Mouse (Mus musculus): ENCODE results near the gene Znrf3. TPM values are rescaled to one million over a fixed set of nuclear protein-coding genes. Genes with fewer than 3 reads are reported as not detected.

Znrf3 gene
- polyA plus RNA-seq, 1 experiment from 2014 or later = 4.9 TPM

GRCm38 (mm10) chr11:5346845-5347640 is 97.6 kb downstream of the Znrf3 start:
- DNase-seq (ENCODE audit: low spot score) = no peak
- no peak overlapping the region for H3K4me2 ChIP-seq (ENCODE audit: low read length)
- H3K9ac ChIP-seq (ENCODE audit: low read length) = no peak overlapping the region
- H3K4me3 ChIP-seq (ENCODE audit: low read depth, low read length) = no peak overlapping the region
- H3K27me3 ChIP-seq (replicated peaks; ENCODE audit: control insufficient read depth, insufficient read depth, low read length) = no peaks in the 10 kb centered on the region
- H3K9me3 ChIP-seq (replicated peaks; ENCODE audit: control insufficient read depth, low read length) = no peaks in the 10 kb centered on the region
- no peak overlapping the region for H3K27ac ChIP-seq (ENCODE audit: low read depth, low read length)
- H3K36me3 ChIP-seq (ENCODE audit: control insufficient read depth, insufficient read depth, low read length) = no peaks in the 10 kb centered on the region
- 48% methylated on average over 4 of the region's 4 CpGs for WGBS
- ATAC-seq = no peak
- H3K4me1 ChIP-seq (ENCODE audit: control insufficient read depth, insufficient read depth, low read length) = no peaks in the 10 kb centered on the region

DNA sequence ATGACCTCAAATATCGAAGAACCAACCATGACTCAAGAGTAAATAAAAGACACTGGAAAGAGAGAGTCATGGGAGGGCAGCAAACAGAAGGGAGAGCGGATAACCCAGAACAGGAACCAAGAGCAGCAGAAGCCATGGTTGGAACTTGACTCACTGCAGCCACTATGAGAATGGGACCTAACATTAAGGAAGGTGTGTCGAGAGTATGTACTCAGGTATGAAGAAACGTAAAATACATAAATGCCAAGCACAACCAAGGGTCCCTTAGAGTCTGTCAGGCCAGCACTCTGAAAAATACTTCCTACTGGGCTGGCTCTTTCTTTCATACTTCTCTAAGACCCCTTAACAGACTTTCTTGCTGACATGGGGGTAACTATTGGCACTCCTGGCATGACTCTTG is 100.9 kb downstream of the Znrf3 start:
- 97% methylated on average over 4 of the region's 4 CpGs for WGBS
- no peak overlapping the region for H3K27ac ChIP-seq (ENCODE audit: low read depth, low read length)
- H3K4me3 ChIP-seq (ENCODE audit: low read depth, low read length) = no peak overlapping the region
- no peak overlapping the region for H3K9ac ChIP-seq (ENCODE audit: low read length)
- no peak for ATAC-seq
- H3K9me3 ChIP-seq (replicated peaks; ENCODE audit: control insufficient read depth, low read length) = no peaks in the 10 kb centered on the region
- H3K4me2 ChIP-seq (ENCODE audit: low read length) = no peak overlapping the region
- no peaks in the 10 kb centered on the region for H3K27me3 ChIP-seq (replicated peaks; ENCODE audit: control insufficient read depth, insufficient read depth, low read length)
- H3K36me3 ChIP-seq (ENCODE audit: control insufficient read depth, insufficient read depth, low read length) = no peaks in the 10 kb centered on the region
- no peaks in the 10 kb centered on the region for H3K4me1 ChIP-seq (ENCODE audit: control insufficient read depth, insufficient read depth, low read length)
- DNase-seq (ENCODE audit: low spot score) = no peak

DNA sequence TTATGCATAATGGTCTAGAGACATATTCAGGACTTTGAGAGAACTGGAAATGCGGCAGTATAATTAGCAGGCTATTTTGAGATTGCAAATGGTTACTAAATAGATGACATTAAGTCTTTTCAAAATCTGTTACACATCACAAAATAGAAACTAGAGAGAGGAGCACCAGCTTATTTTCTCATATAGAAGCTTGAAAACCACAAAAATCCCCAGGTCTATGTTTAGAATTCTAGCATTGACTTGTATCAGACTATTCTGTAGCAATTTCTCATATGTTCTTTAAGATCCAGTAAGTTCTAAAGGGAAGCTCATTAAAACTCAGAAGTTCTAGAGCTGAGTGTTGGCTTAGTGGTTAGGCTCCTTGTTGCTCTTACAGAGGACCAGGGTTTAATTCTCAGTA is 104.9 kb downstream of the Znrf3 start:
- H3K36me3 ChIP-seq (ENCODE audit: control insufficient read depth, insufficient read depth, low read length) = 0 out of 2 replicates have a peak, but pooled peaks cover under 1% of the 10 kb centered on the region
- WGBS = 89% methylated on average over 1 of the region's 1 CpGs
- no peak overlapping the region for H3K27ac ChIP-seq (ENCODE audit: low read depth, low read length)
- ATAC-seq (no peak), DNase-seq (ENCODE audit: low spot score) (no peak)
- no peaks in the 10 kb centered on the region for H3K27me3 ChIP-seq (replicated peaks; ENCODE audit: control insufficient read depth, insufficient read depth, low read length)
- no peaks in the 10 kb centered on the region for H3K4me1 ChIP-seq (ENCODE audit: control insufficient read depth, insufficient read depth, low read length)
- no peak overlapping the region for H3K4me2 ChIP-seq (ENCODE audit: low read length)
- H3K9ac ChIP-seq (ENCODE audit: low read length) = no peak overlapping the region
- no peak overlapping the region for H3K4me3 ChIP-seq (ENCODE audit: low read depth, low read length)
- no peaks in the 10 kb centered on the region for H3K9me3 ChIP-seq (replicated peaks; ENCODE audit: control insufficient read depth, low read length)

DNA sequence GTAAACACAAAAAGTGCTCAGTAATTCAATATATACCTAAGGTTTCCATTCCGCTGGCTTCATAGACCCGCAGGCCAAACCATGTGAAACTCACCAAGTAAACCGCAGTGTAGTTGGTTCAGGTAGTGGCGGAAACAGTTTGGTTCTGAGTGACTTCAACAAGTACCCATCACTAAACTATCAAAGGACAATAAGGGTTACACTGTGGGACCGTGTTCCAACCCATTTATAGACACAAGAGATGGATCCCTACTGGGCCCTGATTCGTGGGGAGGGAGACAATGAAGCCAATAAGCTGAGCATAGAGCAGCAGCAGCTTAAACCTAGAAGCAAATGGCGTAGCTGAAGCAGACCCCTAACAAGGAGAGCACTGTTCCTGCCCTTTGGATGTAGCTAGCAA is 107.8 kb downstream of the Znrf3 start:
- 77% methylated on average over 7 of the region's 7 CpGs for WGBS
- no peak overlapping the region for H3K27ac ChIP-seq (ENCODE audit: low read depth, low read length)

GRCm38 (mm10) chr11:5336269-5336668 is 108.4 kb downstream of the Znrf3 start:
- H3K9ac ChIP-seq (ENCODE audit: low read length) = no peak overlapping the region
- 0 out of 2 replicates have a peak, but pooled peaks cover 2% of the 10 kb centered on the region for H3K36me3 ChIP-seq (ENCODE audit: control insufficient read depth, insufficient read depth, low read length)
- no peaks in the 10 kb centered on the region for H3K9me3 ChIP-seq (replicated peaks; ENCODE audit: control insufficient read depth, low read length)
- H3K4me2 ChIP-seq (ENCODE audit: low read length) = no peak overlapping the region
- DNase-seq (ENCODE audit: low spot score) = no peak
- no peak overlapping the region for H3K4me3 ChIP-seq (ENCODE audit: low read depth, low read length)
- no peak overlapping the region for H3K27ac ChIP-seq (ENCODE audit: low read depth, low read length)
- no peaks in the 10 kb centered on the region for H3K4me1 ChIP-seq (ENCODE audit: control insufficient read depth, insufficient read depth, low read length)
- H3K27me3 ChIP-seq (replicated peaks; ENCODE audit: control insufficient read depth, insufficient read depth, low read length) = no peaks in the 10 kb centered on the region
- no peak for ATAC-seq

More for the DNA sequence above, 107.8 kb downstream of the Znrf3 start:
- Histone ChIP-seq H3K4me1 (ENCODE audit: control insufficient read depth, insufficient read depth, low read length) (no peaks in the 10 kb centered on the region), H3K36me3 (ENCODE audit: control insufficient read depth, insufficient read depth, low read length) (0 out of 2 replicates have a peak, but pooled peaks cover 2% of the 10 kb centered on the region), H3K4me3 (ENCODE audit: low read depth, low read length) (no peak overlapping the region), H3K4me2 (ENCODE audit: low read length) (no peak overlapping the region), H3K9me3 (replicated peaks; ENCODE audit: control insufficient read depth, low read length) (no peaks in the 10 kb centered on the region), H3K9ac (ENCODE audit: low read length) (no peak overlapping the region), H3K27me3 (replicated peaks; ENCODE audit: control insufficient read depth, insufficient read depth, low read length) (no peaks in the 10 kb centered on the region)
- DNase-seq (ENCODE audit: low spot score) (no peak), ATAC-seq (no peak)

GRCm38 (mm10) chr11:5330851-5331250 is 113.8 kb downstream of the Znrf3 start:
- ATAC-seq (no peak), DNase-seq (ENCODE audit: low spot score) (no peak)
- WGBS = 91% methylated on average over 4 of the region's 4 CpGs
- H3K9me3 ChIP-seq (replicated peaks; ENCODE audit: control insufficient read depth, low read length) = no peaks in the 10 kb centered on the region
- no peaks in the 10 kb centered on the region for H3K4me1 ChIP-seq (ENCODE audit: control insufficient read depth, insufficient read depth, low read length)
- H3K27ac ChIP-seq (ENCODE audit: low read depth, low read length) = no peak overlapping the region
- no peak overlapping the region for H3K4me3 ChIP-seq (ENCODE audit: low read depth, low read length)
- H3K27me3 ChIP-seq (replicated peaks; ENCODE audit: control insufficient read depth, insufficient read depth, low read length) = no peaks in the 10 kb centered on the region
- 0 out of 2 replicates have a peak, but pooled peaks cover 2% of the 10 kb centered on the region for H3K36me3 ChIP-seq (ENCODE audit: control insufficient read depth, insufficient read depth, low read length)
- no peak overlapping the region for H3K4me2 ChIP-seq (ENCODE audit: low read length)
- H3K9ac ChIP-seq (ENCODE audit: low read length) = no peak overlapping the region

DNA sequence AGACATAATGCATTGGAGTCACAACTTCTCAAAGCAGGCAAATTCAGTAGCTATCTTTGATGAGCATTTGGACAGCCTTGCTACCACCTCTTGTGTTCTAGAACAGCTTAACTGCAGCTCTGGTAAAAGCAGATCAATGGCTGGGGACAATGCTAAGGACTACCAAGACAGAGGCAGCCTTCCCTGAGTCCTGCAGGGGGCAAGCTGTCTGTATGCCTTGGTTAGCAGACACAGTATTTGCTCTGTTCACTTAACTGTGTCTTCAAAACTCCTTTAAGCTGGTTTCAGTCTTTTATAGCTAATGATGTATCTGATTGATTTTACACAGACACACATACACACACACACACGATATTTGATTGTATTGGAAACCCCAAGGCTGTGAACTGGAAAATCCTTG is 117.0 kb downstream of the Znrf3 start:
- no peak overlapping the region for H3K27ac ChIP-seq (ENCODE audit: low read depth, low read length)
- ATAC-seq = no peak
- WGBS = 52% methylated on average over 1 of the region's 1 CpGs
- DNase-seq (ENCODE audit: low spot score) = no peak
- H3K9ac ChIP-seq (ENCODE audit: low read length) = no peak overlapping the region
- no peaks in the 10 kb centered on the region for H3K27me3 ChIP-seq (replicated peaks; ENCODE audit: control insufficient read depth, insufficient read depth, low read length)
- H3K4me1 ChIP-seq (ENCODE audit: control insufficient read depth, insufficient read depth, low read length) = peaks cover 3% of the 10 kb centered on the region; the same call in 1 of the 2 replicates
- H3K4me2 ChIP-seq (ENCODE audit: low read length) = no peak overlapping the region
- H3K36me3 ChIP-seq (ENCODE audit: control insufficient read depth, insufficient read depth, low read length) = no peaks in the 10 kb centered on the region
- H3K4me3 ChIP-seq (ENCODE audit: low read depth, low read length) = no peak overlapping the region
- H3K9me3 ChIP-seq (replicated peaks; ENCODE audit: control insufficient read depth, low read length) = no peaks in the 10 kb centered on the region

DNA sequence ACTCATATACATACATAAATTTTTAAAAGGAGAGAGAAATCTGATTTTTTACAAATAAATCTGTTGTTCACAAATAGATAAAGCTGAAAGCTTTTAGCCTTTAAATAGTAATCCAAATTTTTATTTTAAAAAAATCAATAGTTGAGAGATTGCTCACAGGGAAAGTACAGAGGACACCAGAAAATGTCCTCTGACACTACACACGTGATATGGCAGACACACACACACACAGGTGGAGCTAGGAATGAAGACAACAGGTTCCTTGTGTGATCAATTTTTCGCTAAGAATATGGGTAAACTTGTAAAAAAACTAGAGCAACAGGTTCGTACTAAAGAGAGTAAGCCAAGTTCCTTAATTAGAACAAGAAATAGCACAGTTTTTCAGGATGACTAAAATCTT is 118.4 kb downstream of the Znrf3 start:
- Histone ChIP-seq H3K27ac (ENCODE audit: low read depth, low read length) (no peak overlapping the region), H3K9ac (ENCODE audit: low read length) (no peak overlapping the region), H3K4me2 (ENCODE audit: low read length) (no peak overlapping the region), H3K36me3 (ENCODE audit: control insufficient read depth, insufficient read depth, low read length) (no peaks in the 10 kb centered on the region), H3K4me1 (ENCODE audit: control insufficient read depth, insufficient read depth, low read length) (peaks cover 3% of the 10 kb centered on the region; the same call in 1 of the 2 replicates), H3K4me3 (ENCODE audit: low read depth, low read length) (no peak overlapping the region), H3K27me3 (replicated peaks; ENCODE audit: control insufficient read depth, insufficient read depth, low read length) (no peaks in the 10 kb centered on the region), H3K9me3 (replicated peaks; ENCODE audit: control insufficient read depth, low read length) (no peaks in the 10 kb centered on the region)
- no peak for DNase-seq (ENCODE audit: low spot score)
- no peak for ATAC-seq
- WGBS = 80% methylated on average over 3 of the region's 3 CpGs

DNA sequence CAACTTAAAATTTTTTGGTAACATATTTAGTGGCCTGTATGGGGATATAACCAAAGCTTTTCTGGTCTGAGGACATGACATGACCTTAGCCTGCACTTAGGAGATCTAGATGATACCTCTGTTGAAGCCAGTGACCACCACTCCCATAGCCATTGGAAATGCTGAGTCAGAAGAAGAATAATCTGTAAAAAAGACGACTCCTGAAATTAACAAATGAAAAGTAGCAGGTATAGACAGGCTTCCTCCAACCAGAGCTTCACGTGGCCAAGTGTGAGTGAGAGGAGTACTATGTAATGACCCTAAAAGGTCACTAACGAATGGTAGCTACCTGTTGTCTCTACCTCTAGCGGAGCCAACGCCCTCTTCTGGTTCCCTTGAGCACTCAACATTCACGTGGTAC is 119.4 kb downstream of the Znrf3 start:
- Histone ChIP-seq H3K4me2 (ENCODE audit: low read length) (no peak overlapping the region), H3K27me3 (replicated peaks; ENCODE audit: control insufficient read depth, insufficient read depth, low read length) (no peaks in the 10 kb centered on the region)
- WGBS = 93% methylated on average over 6 of the region's 6 CpGs

More for the DNA sequence above, 119.4 kb downstream of the Znrf3 start:
- Histone ChIP-seq H3K9ac (ENCODE audit: low read length) (no peak overlapping the region), H3K9me3 (replicated peaks; ENCODE audit: control insufficient read depth, low read length) (no peaks in the 10 kb centered on the region), H3K4me1 (ENCODE audit: control insufficient read depth, insufficient read depth, low read length) (peaks cover 3% of the 10 kb centered on the region; the same call in 1 of the 2 replicates), H3K36me3 (ENCODE audit: control insufficient read depth, insufficient read depth, low read length) (no peaks in the 10 kb centered on the region), H3K27ac (ENCODE audit: low read depth, low read length) (no peak overlapping the region), H3K4me3 (ENCODE audit: low read depth, low read length) (no peak overlapping the region)
- ATAC-seq (no peak), DNase-seq (ENCODE audit: low spot score) (no peak)

Measured in forebrain, embryonic 14.5 days (tissue).